Mouse (Mus musculus) ZHBTc4 (cell line): ENCODE measurements around the gene Rps8.
"Not testable (repeated sequence)": the region's sequence is repeated elsewhere in the genome, so short reads cannot be mapped to it uniquely, and the experiment has no call there.

Experiments
- DNase-seq: peaks from one replicate; pipeline ENCODE4 v3.0.0-alpha.2; 2011; ENCODE audit warnings: low read depth, low spot score

Rps8 gene

DNA sequence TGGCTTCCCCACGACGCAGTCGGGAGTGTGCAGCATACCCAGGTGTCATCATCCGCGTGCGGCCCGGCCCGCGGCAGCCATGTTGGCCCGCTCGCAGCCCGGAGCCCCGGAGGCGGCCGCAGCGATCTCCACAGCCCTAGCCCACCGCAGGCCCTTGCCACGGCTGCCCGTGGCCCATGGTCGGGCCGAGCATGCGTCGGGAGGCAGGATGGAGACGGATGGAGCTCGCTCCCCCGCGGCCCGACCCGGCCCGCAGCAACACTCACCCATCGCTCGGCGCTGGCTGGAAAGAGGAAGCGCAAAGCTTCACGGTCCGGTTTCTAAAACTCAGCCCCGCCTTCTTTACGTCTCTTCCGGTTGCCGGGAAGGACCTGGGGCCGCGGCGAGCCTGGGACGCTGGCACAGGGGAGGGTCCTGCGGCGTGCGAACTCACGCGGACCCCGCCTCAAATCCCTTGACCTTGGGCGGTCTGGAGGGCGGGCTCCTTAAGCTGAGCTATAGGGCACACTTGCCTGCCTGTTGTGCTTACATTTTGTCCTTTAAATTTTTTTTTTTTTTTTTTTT is at the start of gene Rps8:
TSS of gene Rps8 (minus strand) at position 452 of the 564 bp plus-strand sequence.
- DNase-seq = peak; percentile 97

GRCm38 (mm10) chr4:117202992-117203354 is 46.9 kb upstream of the Rps8 start:
- no peak for DNase-seq

- DNase-seq = peak; percentile 88
Measured at GRCm38 (mm10) chr4:117202046-117202991, 46.3 kb upstream of the Rps8 start.

GRCm38 (mm10) chr4:117191804-117192203 is 35.8 kb upstream of the Rps8 start:
- no peak for DNase-seq

DNA sequence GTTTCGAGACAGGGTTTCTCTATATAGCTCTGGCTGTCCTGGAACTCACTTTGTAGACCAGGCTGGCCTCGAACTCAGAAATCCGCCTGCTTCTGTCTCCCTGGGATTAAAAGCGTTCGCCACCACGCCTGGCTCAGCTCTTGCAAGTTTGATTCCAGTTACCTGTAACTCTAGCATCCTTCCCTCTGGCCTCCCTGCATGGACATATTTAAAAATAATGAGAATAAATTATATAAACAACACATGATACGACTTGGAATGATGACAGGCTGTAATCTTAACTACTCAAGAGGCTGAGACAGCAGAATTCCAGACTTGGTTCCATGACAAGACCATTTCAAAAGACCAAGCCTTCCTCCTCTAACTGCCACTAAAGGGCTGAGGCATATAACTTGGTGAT is 34.6 kb upstream of the Rps8 start:
- no peak for DNase-seq

GRCm38 (mm10) chr4:117189856-117190543 is 34.0 kb upstream of the Rps8 start:
- peak; percentile 92 for DNase-seq

- DNase-seq = peak; percentile 91
Measured at GRCm38 (mm10) chr4:117189382-117189855, 33.4 kb upstream of the Rps8 start.

DNA sequence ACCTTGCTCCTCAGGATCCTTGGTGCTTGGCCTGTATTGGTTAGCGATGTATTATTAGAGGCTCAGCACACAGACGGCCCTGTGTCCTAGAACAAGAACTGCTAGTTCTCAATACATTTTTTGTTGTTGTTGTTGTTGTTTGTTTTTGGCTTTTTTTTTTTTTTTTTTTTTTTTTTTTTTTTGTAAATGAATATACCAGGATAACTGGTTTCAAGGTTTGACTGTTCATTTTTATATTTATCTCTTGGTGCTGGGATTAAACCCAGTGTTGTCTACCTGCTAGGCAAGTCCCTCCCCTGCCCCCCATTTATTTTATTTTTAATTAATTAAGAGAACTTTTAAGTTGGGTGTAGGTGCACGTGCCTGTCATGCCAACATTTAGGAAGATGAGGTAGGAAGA is 32.9 kb upstream of the Rps8 start:
- no peak for DNase-seq

- not testable (repeated sequence) for DNase-seq
Measured at GRCm38 (mm10) chr4:117182759-117183096, 26.7 kb upstream of the Rps8 start.

DNA sequence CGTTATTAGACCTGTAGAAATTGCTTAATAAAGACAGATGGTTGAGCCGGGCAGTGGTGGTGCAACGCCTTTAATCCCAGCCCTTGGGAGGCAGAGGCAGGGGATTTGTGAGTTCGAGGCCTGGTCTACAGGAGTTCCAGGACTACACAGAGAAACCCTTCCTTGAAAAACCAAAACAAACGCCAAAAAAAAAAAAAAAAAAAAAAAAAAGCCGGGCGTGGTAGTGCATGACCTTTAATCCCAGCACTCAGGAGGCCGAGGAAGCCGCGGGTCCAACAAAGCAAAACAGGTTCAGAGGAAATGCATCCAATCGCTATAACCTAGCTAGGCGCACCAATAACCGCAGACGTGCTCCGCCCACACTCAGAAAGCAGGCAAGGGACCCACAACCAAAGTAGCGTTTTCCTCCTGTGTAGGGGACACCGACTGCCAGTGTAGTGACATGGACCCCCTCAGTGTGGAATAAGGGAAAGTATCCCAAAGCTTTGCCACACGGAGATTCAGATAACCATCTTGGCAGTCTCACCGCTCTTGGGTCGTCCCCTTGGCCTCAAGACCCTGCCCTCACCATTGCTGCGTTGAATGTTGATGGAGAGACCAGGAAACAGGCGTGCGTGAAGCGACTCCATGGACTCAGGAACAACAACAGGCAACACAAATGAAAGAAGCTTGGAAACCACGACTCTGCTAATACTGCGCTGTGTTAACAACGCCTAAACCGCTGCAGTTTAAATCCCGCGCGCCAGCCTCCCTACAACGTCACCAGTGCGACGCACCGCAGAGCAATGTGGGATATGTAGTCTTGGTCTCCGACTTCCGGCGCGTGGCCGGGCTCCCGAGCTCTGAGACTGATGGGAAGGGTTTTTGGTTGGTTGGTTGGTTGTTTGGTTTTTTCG is 26.1 kb upstream of the Rps8 start, which contains the start of gene Kif2c:
TSS of gene Kif2c (minus strand) at position 777 of the 896 bp plus-strand sequence.
- DNase-seq = peak; percentile 95

GRCm38 (mm10) chr4:117169936-117170335 is 13.9 kb upstream of the Rps8 start:
- peak; percentile 81 for DNase-seq

DNA sequence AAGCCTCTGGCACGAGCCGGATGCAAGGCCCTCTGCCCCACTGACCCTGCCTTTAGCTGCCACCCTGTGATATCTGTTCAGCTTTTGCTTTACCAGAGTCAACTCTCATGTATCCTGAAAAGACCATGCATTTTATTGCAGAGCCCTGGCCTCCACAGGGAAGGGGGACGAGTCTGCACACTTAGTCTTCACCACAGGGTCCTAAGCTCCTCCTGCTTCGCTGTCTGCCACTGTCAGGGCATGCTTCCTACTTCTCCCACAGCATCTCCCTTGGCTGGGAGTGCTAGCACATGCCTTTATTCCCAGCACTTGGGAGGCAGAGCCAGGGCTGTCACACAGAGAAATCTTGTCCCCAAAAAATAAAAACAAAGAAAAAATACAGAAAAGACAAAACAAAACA is 5.1 kb upstream of the Rps8 start:
- DNase-seq = no peak

DNA sequence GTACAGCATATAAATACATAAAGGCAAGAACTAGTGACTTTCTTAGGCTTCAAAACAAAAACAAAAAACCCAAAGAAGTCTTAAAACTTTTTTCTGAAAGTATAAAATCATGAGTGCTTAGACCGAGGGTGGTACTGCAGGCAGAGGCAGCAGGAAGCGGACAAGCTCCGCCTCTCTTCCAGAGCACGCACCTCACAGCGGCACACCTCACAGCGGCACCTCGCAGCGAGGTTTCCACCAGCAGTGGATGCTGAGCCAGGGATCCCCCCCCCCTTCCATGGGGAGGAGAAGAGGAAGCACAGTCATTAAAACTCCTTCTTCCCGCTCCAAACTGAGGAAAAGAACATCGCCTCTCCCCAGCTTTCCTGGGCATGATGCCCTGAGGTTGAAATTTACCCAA is 3.6 kb upstream of the Rps8 start:
- peak; percentile 65 for DNase-seq

DNA sequence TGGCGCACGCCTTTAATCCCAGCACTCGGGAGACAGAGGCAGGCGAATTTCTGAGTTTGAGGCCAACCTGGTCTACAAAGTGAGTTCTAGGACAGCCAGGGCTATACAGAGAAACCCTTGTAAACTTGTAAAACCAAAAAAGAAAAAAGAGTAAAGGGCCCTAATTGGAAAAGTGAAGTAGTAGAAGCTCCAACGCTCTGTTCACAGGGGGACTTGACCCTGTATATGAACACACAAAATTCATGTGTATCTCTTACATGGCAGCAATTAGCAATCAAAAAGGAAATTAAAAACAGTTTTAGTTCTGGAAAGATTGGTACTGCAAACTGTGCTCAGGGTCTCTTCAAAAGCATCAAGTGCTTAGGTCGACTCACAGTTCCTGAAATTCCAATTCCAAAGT is 329 bp upstream of the Rps8 start:
- no peak for DNase-seq

- peak; percentile 37 for DNase-seq
Measured at GRCm38 (mm10) chr4:117155020-117155791, 837 bp downstream of the Rps8 start.

DNA sequence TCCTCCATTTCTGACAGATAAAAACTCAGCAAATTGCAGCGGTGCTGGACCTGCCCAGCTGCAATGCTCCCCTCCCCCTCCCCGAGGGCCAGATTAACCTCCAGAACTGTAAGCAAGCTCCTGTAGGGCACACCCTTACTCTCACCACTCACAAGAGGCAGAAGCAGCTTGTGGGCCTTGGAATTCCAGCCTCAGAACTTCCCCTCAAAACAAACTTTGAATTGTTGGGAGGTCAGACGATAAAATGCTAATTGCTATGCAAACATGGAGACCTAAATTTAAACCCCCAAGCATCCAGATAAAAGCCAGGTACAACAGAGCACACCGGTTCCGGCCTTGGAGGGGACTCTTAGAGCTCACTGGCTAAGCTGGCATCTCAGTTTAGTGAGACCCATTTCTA is 3.3 kb downstream of the Rps8 start:
- DNase-seq = peak; percentile 87

GRCm38 (mm10) chr4:117151416-117151815 is 4.6 kb downstream of the Rps8 start:
- peak; percentile 57 for DNase-seq

DNA sequence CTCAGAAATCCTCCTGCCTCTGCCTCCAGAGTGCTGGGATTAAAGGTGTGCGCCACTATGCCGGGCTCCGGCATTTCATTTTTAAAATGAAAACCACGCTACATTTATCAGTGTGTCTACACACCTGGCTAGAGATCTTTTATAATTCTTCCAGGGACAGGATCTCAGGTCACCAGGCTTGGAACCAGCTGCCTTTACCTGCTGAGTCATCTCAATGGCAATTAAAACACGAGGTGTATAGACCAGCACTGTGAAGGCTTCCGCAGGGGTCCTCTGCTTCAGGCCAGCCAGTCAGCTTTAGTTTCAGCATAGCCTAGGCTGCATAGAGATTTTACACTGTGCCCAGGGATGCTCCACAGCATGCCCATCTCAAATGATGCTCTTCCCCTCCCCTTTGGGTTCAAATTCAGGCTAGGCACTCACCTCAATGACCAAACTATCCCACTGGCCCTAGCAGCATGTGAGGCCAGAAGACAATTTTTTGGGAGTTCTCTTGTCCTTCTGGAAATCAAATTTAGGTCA is 5.8 kb downstream of the Rps8 start:
- no peak for DNase-seq

DNA sequence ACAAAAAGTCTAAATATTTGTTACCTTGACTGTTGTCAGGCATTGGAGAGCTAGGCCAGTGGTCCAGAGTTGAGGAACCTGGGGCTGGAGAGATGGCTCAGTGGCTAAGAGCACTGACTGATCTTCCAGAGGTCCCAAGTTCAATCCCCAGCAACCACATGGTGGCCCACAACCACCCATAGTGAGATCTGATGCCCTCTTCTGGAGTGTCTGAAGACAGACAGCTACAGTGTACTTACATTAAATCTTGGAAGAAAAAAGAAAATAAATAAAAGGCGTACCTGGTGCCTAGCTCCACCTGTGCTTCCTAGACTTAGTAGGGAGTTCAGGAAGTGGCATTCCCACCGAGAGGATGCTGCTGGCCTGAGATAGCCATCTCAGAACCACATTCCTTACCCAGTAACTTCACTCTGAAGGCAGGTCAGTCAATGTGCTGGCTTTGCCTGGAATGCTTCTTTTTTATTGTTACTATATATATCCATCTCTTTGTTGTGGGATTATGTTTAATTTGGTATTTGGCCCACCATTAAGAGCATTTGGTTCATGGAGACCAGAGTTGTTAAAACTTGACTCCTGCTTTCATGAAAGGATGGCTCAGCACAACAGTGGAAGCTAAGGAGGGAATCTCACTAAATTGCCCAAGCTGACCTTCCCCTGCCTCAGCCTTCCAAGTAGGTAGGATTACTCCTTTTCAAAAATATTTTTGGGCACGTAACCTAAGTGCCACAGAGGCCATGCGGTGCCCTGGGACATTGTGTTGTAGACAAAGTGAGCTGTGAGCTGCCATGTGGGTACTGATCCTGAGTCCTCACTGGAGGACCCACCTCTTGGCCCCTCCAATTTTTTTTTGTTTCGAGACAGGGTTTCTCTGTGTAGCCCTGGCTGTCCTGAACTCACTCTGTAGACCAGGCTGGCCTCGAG is 6.5 kb downstream of the Rps8 start:
- peak; percentile 59 for DNase-seq
